Mouse (Mus musculus) brain, embryonic 18.5 days (tissue): ENCODE data around the gene Olfr665.
"Not testable (repeated sequence)": the region's sequence is repeated elsewhere in the genome, so short reads cannot be mapped to it uniquely, and the experiment has no call there.

Experiments used
- DNase-seq: peaks from one replicate; pipeline ENCODE4 v3.0.0-alpha.2; 2012; ENCODE audit warnings: low read depth, low spot score

The Olfr665 gene

DNA sequence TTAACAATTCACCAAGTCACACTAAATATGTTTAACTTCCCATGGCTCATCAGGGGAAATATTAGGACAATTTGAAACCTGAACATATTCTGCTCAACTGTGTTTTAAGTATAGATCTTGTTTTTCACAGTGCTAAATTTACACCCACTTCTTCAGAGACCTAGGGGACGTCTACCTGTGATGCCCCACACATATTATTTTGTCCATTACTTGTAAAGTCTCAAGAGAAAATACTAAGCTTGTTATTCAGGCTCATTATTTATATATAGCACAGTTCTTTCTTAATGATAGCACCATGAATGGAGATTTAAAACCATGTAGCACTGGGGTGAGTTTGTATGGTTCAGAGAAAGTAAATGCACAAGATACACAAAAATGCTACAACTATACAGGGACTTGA, at the start of gene Olfr665:
Olfr665 (plus strand) TSS at position 301 of the 400 bp plus-strand sequence.
- no peak for DNase-seq

DNA sequence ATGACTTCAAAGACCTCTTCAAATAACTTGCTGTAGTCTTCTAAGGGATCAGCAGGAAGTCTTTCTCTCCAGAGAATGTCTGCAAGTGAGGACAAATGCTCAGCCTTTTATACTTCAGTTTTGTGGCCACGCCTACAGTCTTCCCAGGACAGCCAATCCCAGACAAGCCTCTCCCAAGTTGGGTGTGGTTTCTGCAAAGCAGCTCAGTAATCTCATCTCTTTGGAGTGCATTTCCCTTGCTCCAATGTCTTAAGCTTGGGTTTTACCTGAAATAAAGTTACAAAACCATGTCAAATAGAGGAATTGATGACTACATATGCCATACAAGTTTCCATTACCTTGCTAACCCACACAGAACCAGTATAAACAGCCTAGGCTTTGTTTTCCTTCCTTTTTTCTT, 35.3 kb upstream of the Olfr665 start, which contains the start of gene Usp17lb:
Usp17lb (minus strand) TSS at position 101 of the 400 bp plus-strand sequence.
- no peak for DNase-seq

DNA sequence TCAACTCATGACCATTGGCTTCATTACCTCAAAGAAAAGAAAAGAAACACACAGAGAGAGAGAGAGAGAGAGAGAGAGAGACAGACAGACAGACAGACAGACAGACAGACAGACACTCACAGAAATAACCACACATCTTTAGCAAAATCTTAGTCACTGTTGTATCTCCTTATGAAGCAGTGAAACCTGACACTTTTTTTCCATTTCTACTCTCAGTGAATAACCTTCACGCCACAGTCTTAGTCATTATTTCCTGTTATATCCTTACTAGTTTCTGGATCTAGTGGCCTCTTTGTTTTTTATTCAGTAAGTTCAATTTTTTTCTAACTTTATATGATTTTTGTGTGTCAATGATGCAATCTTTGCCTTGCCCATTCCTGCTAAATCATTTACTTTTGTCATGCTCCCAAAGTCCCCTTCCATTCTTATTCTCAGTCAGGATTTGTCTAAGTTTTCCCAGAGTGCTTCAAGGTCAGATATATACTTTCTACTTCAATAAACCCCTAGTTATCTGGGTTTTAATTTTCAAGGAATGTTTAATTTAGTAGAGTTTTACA, 34.0 kb upstream of the Olfr665 start:
- DNase-seq: no peak

DNA sequence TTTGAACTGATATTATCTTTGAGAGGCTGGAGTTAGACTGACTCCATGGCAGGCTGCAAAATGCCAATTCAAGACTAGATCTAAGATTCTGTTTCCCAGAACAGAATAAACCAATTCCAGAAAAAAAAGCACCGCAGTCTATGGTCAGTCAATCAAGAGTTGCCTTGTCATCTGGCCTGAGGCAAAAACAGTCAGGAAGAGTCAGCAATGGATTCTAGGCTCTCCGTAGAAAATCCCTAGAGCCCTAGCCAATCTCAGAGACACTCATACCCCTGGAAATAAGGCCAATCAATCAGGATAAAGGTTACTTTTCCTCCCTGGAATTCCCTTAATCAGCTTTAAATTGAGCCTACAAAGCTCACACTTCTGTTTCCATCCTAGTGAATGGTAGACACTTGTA, 26.3 kb upstream of the Olfr665 start:
- DNase-seq: not testable (repeated sequence)

DNA sequence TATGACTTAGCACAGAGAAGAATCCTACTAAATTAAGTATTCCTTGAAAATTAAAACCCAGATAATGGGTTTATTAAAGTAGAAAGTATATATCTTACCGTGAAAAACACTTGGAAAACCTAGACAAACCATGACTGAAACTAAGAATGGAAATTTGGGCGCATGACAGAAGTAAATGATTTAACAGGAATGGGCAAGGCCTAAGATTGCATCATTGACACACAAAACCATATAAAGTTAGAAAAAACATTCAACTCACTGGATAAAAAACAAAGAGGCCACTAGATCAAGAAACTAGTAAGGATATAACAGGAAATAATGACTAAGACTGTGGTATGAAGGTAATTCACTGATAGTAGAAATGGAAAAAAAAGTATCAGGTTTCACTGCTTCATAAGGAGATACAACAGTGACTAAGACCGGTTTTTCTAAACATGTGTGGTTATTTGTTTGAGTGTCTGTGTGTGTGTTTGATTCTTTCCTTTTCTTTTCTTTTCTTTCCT, 22.5 kb upstream of the Olfr665 start:
- DNase-seq: no peak

DNA sequence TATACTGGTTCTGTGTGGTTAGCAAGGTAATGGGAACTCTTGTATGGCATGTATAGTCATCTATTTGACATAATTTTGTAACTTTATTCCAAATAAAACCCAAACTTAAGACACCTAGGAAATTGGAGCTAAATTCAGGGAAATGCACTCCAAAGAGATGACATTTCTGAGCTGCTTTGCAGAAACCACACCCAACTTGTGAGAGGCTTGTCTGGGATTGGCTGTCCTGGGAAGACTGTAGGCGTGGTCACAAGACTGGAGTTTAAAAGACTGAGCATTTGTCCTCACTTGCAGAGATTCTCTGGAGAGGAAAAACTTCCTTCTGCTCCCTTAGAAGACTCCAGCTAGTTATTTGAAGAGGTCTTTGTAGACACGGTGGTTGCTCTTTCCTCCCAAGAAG, 21.1 kb upstream of the Olfr665 start, which contains the start of gene Usp17la:
Usp17la (plus strand) TSS at position 301 of the 400 bp plus-strand sequence.
- not testable (repeated sequence) for DNase-seq

DNA sequence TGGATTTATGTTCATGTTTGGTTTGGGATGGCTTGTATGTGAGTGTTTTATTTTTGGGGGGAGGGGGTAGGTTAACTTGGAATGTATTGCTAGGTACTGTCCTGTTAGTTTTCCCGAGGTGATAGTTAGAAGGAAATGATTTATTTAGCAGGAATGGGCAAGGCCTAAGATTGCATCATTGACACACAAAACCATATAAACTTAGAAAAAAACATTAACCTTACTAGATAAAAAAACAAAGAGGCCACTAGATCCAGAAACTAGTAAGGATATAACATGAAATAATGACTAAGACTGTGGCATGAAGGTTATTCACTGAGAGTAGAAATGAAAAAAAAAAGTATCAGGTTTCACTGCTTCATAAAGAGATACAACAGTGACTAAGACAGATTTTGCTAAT, 20.1 kb upstream of the Olfr665 start:
- DNase-seq: no peak

DNA sequence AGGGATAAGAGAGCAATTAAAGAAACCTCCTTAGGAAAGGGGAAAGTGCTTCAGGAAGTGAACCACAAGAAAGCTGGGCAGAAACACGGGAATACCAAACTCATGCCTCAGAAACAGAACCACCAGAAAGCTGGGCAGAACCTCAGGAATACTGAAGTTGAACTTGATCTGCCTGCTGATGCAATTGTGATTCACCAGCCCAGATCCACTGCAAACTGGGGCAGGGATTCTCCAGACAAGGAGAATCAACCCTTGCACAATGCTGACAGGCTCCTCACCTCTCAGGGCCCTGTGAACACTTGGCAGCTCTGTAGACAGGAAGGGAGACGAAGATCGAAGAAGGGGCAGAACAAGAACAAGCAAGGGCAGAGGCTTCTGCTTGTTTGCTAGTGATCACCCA, 16.4 kb upstream of the Olfr665 start:
- DNase-seq: no peak

DNA sequence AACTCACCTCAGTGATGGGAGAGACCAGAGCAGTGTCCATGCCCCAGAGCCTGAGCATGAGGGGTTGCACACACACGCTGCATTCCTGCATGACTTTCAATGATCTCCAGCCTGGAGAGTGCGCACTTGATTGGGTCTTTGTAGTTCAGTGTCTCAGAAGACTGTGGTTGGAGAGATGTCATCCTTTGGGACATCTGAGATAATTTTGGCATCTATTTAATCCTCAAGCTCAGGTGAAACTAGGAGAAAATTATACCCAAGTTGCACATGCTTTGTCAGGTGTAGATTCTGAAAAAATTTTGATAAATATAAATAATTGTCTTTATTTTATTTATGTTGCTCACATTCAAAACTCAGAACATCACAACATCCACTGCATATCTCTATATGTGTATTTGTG, 18.0 kb downstream of the Olfr665 start, which contains the start of gene Olfr666:
Olfr666 (minus strand) TSS at position 101 of the 400 bp plus-strand sequence.
- no peak for DNase-seq

DNA sequence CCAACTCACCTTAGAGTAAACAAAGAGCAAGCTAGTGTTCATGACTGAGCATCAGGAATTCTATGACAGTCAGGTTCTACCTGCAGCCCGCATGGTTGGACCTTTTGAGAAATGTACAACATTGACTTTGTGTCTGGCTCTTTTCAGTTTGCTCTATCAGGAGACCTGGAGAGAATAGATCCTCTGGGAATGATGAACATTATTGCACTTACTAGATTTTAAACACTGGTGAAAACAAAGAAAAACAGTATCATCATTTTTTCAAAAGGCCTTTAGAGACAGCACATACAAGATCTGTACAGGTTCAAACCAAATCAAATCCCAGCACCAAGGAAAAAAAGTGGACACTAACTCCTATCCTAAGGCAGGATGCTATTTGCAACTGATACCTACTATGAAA, 43.6 kb downstream of the Olfr665 start, which contains the start of gene Olfr667:
Olfr667 (minus strand) TSS at position 101 of the 400 bp plus-strand sequence.
- no peak for DNase-seq

DNA sequence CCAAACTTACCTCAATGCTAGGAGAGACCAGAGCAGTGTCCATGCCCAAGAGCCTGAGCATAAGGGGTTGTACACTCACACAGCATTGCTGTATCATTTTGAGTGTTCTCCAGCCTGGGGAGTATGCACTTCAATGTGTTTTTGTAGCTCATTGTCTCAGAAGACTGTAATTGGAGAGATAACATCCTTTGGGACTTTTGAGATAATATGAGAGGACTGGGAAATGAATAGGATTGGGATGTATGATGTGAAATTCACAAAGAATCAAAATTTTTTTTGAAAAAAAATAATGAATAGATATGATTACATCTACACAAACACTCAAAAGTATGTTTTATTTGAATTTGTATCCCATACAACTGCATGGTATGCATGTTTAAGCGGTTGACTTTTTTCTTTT, 50.1 kb downstream of the Olfr665 start, which contains the start of gene Olfr668:
Olfr668 (minus strand) TSS at position 101 of the 400 bp plus-strand sequence.
- DNase-seq: no peak
